15 mouse cellular contexts compared by ENCODE assay signal in genomic region chr6:26708880-26709279, GRCm38 (mm10).
"Had no signal": no experiment of that assay in that cellular context is flagged by ENCODE, and none has a peak within 500 bp of the region (broad histone marks: within the 10 kb centered on the region; RNA-seq: fewer than 3 reads in every experiment).

No protein-coding gene starts in this region.

- H3K27me3 ChIP-seq: kidney, embryonic 15.5 days; limb, embryonic 13.5 days; liver, embryonic 15.5 days; megakaryocyte, embryonic 14.5 days had no signal

- H3K9me3 ChIP-seq: kidney, embryonic 15.5 days; limb, embryonic 13.5 days; liver, embryonic 15.5 days; megakaryocyte, embryonic 14.5 days had no signal

- DNase-seq: kidney, adult 2 months; kidney, postnatal 36 days; layer of hippocampus, adult 9-11 months; layer of hippocampus, postnatal 36 days; lung, adult 2 months; lung, postnatal 10 days; right cerebral cortex, postnatal 14 days; thymus, postnatal 4 days had no signal

- H3K27ac ChIP-seq: limb, embryonic 13.5 days; liver, embryonic 15.5 days; macrophage had no signal

- H3K36me3 ChIP-seq: kidney, embryonic 15.5 days; limb, embryonic 13.5 days; liver, embryonic 15.5 days had no signal

- H3K4me1 ChIP-seq: kidney, embryonic 15.5 days; limb, embryonic 13.5 days; liver, embryonic 15.5 days; megakaryocyte, embryonic 14.5 days had no signal

- H3K4me2 ChIP-seq: kidney, embryonic 15.5 days; limb, embryonic 13.5 days; liver, embryonic 11.5 days; liver, embryonic 15.5 days; midbrain, embryonic 11.5 days had no signal

- H3K4me3 ChIP-seq: kidney, embryonic 15.5 days; limb, embryonic 13.5 days; liver, embryonic 15.5 days; megakaryocyte, embryonic 14.5 days had no signal

- H3K9ac ChIP-seq: kidney, embryonic 15.5 days; limb, embryonic 13.5 days; liver, embryonic 15.5 days had no signal
